Mouse (Mus musculus): ENCODE data around the gene Pank4. TPM values are rescaled to one million over a fixed set of nuclear protein-coding genes. Genes with fewer than 3 reads are reported as not detected.

Gene Pank4
- 50.0 and 51.4 TPM in 2 replicates for polyA plus RNA-seq (2014; fragmentation: Nextera tagmentation; extraction: Ambion mirVana)

- H3K4me2 ChIP-seq (ENCODE audit: low read depth, severe bottlenecking): peak within 1 kb of the TSS; percentile 88
- H3K4me1 ChIP-seq (ENCODE audit: control insufficient read depth, insufficient read depth, low read length): peaks cover 30% of the 10 kb centered on the region
- peak within 1 kb of the TSS; percentile 65 for H3K9ac ChIP-seq (ENCODE audit: low read length)
- peaks cover 3% of the 10 kb centered on the region; the same call in 1 of the 2 replicates for H3K36me3 ChIP-seq (ENCODE audit: control insufficient read depth, insufficient read depth, low read length)
- peak within 1 kb of the TSS; percentile 38 for H3K27ac ChIP-seq (replicated peaks; ENCODE audit: low read depth, low read length)
- H3K27me3 ChIP-seq (ENCODE audit: control insufficient read depth, insufficient read depth, low read length): peaks cover 47% of the 10 kb centered on the region
- DNase-seq (ENCODE audit: low spot score): peak; percentile 90
- under 1% methylated on average over 66 of the region's 66 CpGs for WGBS
- H3K9me3 ChIP-seq (ENCODE audit: control insufficient read depth, low read length): no peaks in the 10 kb centered on the region
- peak; percentile 84 for ATAC-seq (ENCODE audit: insufficient number of reproducible peaks, low FRiP score, low TSS enrichment, low read depth)
- peak within 1 kb of the TSS; percentile 85 for H3K4me3 ChIP-seq (ENCODE audit: low read depth, low read length)
Observed at GRCm38 (mm10) chr4:154963901-154964580, at the start of gene Pank4. Gene Pank4 (plus strand): TSS chr4:154964123.

- Histone ChIP-seq H3K4me3 (ENCODE audit: low read depth, low read length) (no peak overlapping the region), H3K36me3 (ENCODE audit: control insufficient read depth, insufficient read depth, low read length) (peaks cover 3% of the 10 kb centered on the region; the same call in 1 of the 2 replicates), H3K9me3 (ENCODE audit: control insufficient read depth, low read length) (no peaks in the 10 kb centered on the region), H3K9ac (ENCODE audit: low read length) (no peak overlapping the region), H3K27ac (replicated peaks; ENCODE audit: low read depth, low read length) (no peak overlapping the region), H3K4me2 (ENCODE audit: low read depth, severe bottlenecking) (no peak overlapping the region), H3K27me3 (ENCODE audit: control insufficient read depth, insufficient read depth, low read length) (no peaks in the 10 kb centered on the region), H3K4me1 (ENCODE audit: control insufficient read depth, insufficient read depth, low read length) (peaks cover 4% of the 10 kb centered on the region)
- WGBS: 96% methylated on average over 4 of the region's 4 CpGs
- no peak for DNase-seq (ENCODE audit: low spot score)
- no peak for ATAC-seq (ENCODE audit: insufficient number of reproducible peaks, low FRiP score, low TSS enrichment, low read depth)
Observed at GRCm38 (mm10) chr4:154914252-154914651, 49.7 kb upstream of the Pank4 start.

DNA sequence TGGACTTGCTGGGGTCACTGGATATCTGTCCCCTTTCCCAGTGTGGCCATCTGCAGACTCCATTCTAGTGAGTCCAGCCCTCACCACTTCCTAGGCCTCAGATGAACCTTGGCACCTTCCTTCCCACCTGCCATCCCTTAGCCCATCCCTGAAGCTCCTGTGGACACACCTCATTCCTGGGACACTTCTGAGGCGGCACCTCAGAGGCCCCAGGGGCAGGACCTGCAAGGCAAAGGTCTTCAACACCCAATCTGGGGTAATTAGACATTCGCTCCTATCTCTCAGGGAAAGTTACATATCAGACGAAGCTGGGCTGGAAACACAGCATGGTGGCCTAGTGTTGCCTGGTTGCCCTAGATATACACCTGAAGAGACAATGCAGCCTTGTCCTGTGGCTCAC lies 49.2 kb upstream of the Pank4 start:
- Histone ChIP-seq H3K9ac (ENCODE audit: low read length) (no peak overlapping the region), H3K9me3 (ENCODE audit: control insufficient read depth, low read length) (no peaks in the 10 kb centered on the region), H3K27ac (replicated peaks; ENCODE audit: low read depth, low read length) (no peak overlapping the region), H3K4me1 (ENCODE audit: control insufficient read depth, insufficient read depth, low read length) (peaks cover 4% of the 10 kb centered on the region), H3K27me3 (ENCODE audit: control insufficient read depth, insufficient read depth, low read length) (no peaks in the 10 kb centered on the region), H3K4me3 (ENCODE audit: low read depth, low read length) (no peak overlapping the region), H3K4me2 (ENCODE audit: low read depth, severe bottlenecking) (no peak overlapping the region), H3K36me3 (ENCODE audit: control insufficient read depth, insufficient read depth, low read length) (peaks cover 3% of the 10 kb centered on the region; the same call in 1 of the 2 replicates)
- ATAC-seq (ENCODE audit: insufficient number of reproducible peaks, low FRiP score, low TSS enrichment, low read depth): no peak
- DNase-seq (ENCODE audit: low spot score): no peak
- 76% methylated on average over 3 of the region's 3 CpGs for WGBS

GRCm38 (mm10) chr4:154915286-154915685 lies 48.6 kb upstream of the Pank4 start:
- Histone ChIP-seq H3K4me1 (ENCODE audit: control insufficient read depth, insufficient read depth, low read length) (peaks cover 4% of the 10 kb centered on the region), H3K27ac (replicated peaks; ENCODE audit: low read depth, low read length) (no peak overlapping the region), H3K36me3 (ENCODE audit: control insufficient read depth, insufficient read depth, low read length) (peaks cover 3% of the 10 kb centered on the region; the same call in 1 of the 2 replicates), H3K9me3 (ENCODE audit: control insufficient read depth, low read length) (no peaks in the 10 kb centered on the region), H3K4me2 (ENCODE audit: low read depth, severe bottlenecking) (no peak overlapping the region), H3K27me3 (ENCODE audit: control insufficient read depth, insufficient read depth, low read length) (no peaks in the 10 kb centered on the region), H3K9ac (ENCODE audit: low read length) (no peak overlapping the region), H3K4me3 (ENCODE audit: low read depth, low read length) (no peak overlapping the region)
- no peak for DNase-seq (ENCODE audit: low spot score)
- no peak for ATAC-seq (ENCODE audit: insufficient number of reproducible peaks, low FRiP score, low TSS enrichment, low read depth)
- 83% methylated on average over 10 of the region's 10 CpGs for WGBS

DNA sequence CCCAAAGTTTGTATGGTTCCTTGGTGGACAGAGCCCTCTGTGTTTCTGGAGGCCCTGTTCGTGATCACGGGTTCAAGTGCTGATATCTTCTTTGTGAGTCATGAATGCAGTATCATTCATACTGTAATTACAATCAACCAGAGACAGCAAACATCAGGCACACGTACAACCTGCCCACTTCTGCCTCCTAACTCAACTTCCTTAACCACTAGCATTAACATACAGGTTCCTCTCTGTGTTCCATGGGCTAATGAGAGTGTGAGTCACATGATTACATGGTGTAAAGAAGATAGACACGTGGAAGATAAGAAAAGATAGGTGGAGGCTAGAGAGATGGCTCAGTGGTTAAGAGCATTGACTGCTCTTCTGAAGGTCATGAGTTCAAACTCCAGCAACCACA lies 47.3 kb upstream of the Pank4 start:
- Histone ChIP-seq H3K4me3 (ENCODE audit: low read depth, low read length) (no peak overlapping the region), H3K9me3 (ENCODE audit: control insufficient read depth, low read length) (no peaks in the 10 kb centered on the region), H3K36me3 (ENCODE audit: control insufficient read depth, insufficient read depth, low read length) (peaks cover 3% of the 10 kb centered on the region; the same call in 1 of the 2 replicates), H3K27me3 (ENCODE audit: control insufficient read depth, insufficient read depth, low read length) (no peaks in the 10 kb centered on the region), H3K27ac (replicated peaks; ENCODE audit: low read depth, low read length) (no peak overlapping the region), H3K9ac (ENCODE audit: low read length) (no peak overlapping the region), H3K4me2 (ENCODE audit: low read depth, severe bottlenecking) (no peak overlapping the region), H3K4me1 (ENCODE audit: control insufficient read depth, insufficient read depth, low read length) (no peaks in the 10 kb centered on the region)
- ATAC-seq (ENCODE audit: insufficient number of reproducible peaks, low FRiP score, low TSS enrichment, low read depth) (no peak), DNase-seq (ENCODE audit: low spot score) (no peak)
- WGBS: 88% methylated on average over 4 of the region's 4 CpGs

- no peak for ATAC-seq (ENCODE audit: insufficient number of reproducible peaks, low FRiP score, low TSS enrichment, low read depth)
- DNase-seq (ENCODE audit: low spot score): no peak
- Histone ChIP-seq H3K9me3 (ENCODE audit: control insufficient read depth, low read length) (no peaks in the 10 kb centered on the region), H3K27ac (replicated peaks; ENCODE audit: low read depth, low read length) (no peak overlapping the region), H3K9ac (ENCODE audit: low read length) (no peak overlapping the region), H3K4me3 (ENCODE audit: low read depth, low read length) (no peak overlapping the region), H3K36me3 (ENCODE audit: control insufficient read depth, insufficient read depth, low read length) (peaks cover 3% of the 10 kb centered on the region; the same call in 1 of the 2 replicates), H3K27me3 (ENCODE audit: control insufficient read depth, insufficient read depth, low read length) (no peaks in the 10 kb centered on the region), H3K4me1 (ENCODE audit: control insufficient read depth, insufficient read depth, low read length) (peaks cover 5% of the 10 kb centered on the region), H3K4me2 (ENCODE audit: low read depth, severe bottlenecking) (no peak overlapping the region)
- WGBS: 85% methylated on average over 4 of the region's 4 CpGs
Observed at GRCm38 (mm10) chr4:154922291-154922690, 41.6 kb upstream of the Pank4 start.

- Histone ChIP-seq H3K36me3 (ENCODE audit: control insufficient read depth, insufficient read depth, low read length) (peaks cover 3% of the 10 kb centered on the region; the same call in 1 of the 2 replicates), H3K27me3 (ENCODE audit: control insufficient read depth, insufficient read depth, low read length) (no peaks in the 10 kb centered on the region), H3K4me1 (ENCODE audit: control insufficient read depth, insufficient read depth, low read length) (peaks cover 11% of the 10 kb centered on the region), H3K4me3 (ENCODE audit: low read depth, low read length) (no peak overlapping the region), H3K9me3 (ENCODE audit: control insufficient read depth, low read length) (no peaks in the 10 kb centered on the region), H3K9ac (ENCODE audit: low read length) (no peak overlapping the region), H3K4me2 (ENCODE audit: low read depth, severe bottlenecking) (no peak overlapping the region), H3K27ac (replicated peaks; ENCODE audit: low read depth, low read length) (no peak overlapping the region)
- 85% methylated on average over 5 of the region's 5 CpGs for WGBS
- no peak for ATAC-seq (ENCODE audit: insufficient number of reproducible peaks, low FRiP score, low TSS enrichment, low read depth)
- no peak for DNase-seq (ENCODE audit: low spot score)
Observed at GRCm38 (mm10) chr4:154922931-154923330, 41.0 kb upstream of the Pank4 start.

GRCm38 (mm10) chr4:154925413-154925812 lies 38.5 kb upstream of the Pank4 start:
- no peaks in the 10 kb centered on the region for H3K36me3 ChIP-seq (ENCODE audit: control insufficient read depth, insufficient read depth, low read length)
- no peak overlapping the region for H3K4me3 ChIP-seq (ENCODE audit: low read depth, low read length)
- no peak for DNase-seq (ENCODE audit: low spot score)
- no peak for ATAC-seq (ENCODE audit: insufficient number of reproducible peaks, low FRiP score, low TSS enrichment, low read depth)
- no peak overlapping the region for H3K27ac ChIP-seq (replicated peaks; ENCODE audit: low read depth, low read length)
- no peaks in the 10 kb centered on the region for H3K9me3 ChIP-seq (ENCODE audit: control insufficient read depth, low read length)
- no peak overlapping the region for H3K4me2 ChIP-seq (ENCODE audit: low read depth, severe bottlenecking)
- WGBS: 61% methylated on average over 4 of the region's 4 CpGs
- H3K27me3 ChIP-seq (ENCODE audit: control insufficient read depth, insufficient read depth, low read length): no peaks in the 10 kb centered on the region
- H3K4me1 ChIP-seq (ENCODE audit: control insufficient read depth, insufficient read depth, low read length): peaks cover 19% of the 10 kb centered on the region
- H3K9ac ChIP-seq (ENCODE audit: low read length): no peak overlapping the region

Data from limb, embryonic 11.5 days (tissue).